12 mouse cellular contexts compared by ENCODE assay signal in genomic region chr16:4540064-4540775, GRCm38 (mm10). TPM values are rescaled to one million over a fixed set of nuclear protein-coding genes. Genes with fewer than 3 reads are reported as not detected.
DNase-seq lines count a peak whose midpoint lies in the region; ATAC-seq and TF ChIP-seq lines count a peak whose summit lies in the region.
"Had no signal": no experiment of that assay in that cellular context is flagged by ENCODE, and none has a peak within 500 bp of the region (broad histone marks: within the 10 kb centered on the region; RNA-seq: fewer than 3 reads in every experiment).

No protein-coding gene starts in this region.

- H3K4me2 ChIP-seq in forebrain, embryonic 15.5 days (replicated peaks), result no peak overlapping the region
- H3K4me2 ChIP-seq in stomach, postnatal 0 days (replicated peaks; ENCODE audit: low read depth), result no peak overlapping the region

- 53% methylated on average over 12 of the region's 12 CpGs for WGBS in forebrain, embryonic 15.5 days
- 87% methylated on average over 12 of the region's 12 CpGs for WGBS in stomach, postnatal 0 days

- no peak overlapping the region for H3K9ac ChIP-seq in forebrain, embryonic 15.5 days (replicated peaks)
- no peak overlapping the region for H3K9ac ChIP-seq in stomach, postnatal 0 days (ENCODE audit: low read length)

- no peaks in the 10 kb centered on the region for H3K27me3 ChIP-seq in megakaryocyte, embryonic 14.5 days (replicated peaks)
- no peaks in the 10 kb centered on the region for H3K27me3 ChIP-seq in forebrain, embryonic 15.5 days
- no peaks in the 10 kb centered on the region for H3K27me3 ChIP-seq in stomach, postnatal 0 days (ENCODE audit: control insufficient read depth, insufficient read depth, low read length)

- no peaks in the 10 kb centered on the region for H3K9me3 ChIP-seq in megakaryocyte, embryonic 14.5 days
- no peaks in the 10 kb centered on the region for H3K9me3 ChIP-seq in forebrain, embryonic 15.5 days
- no peaks in the 10 kb centered on the region for H3K9me3 ChIP-seq in stomach, postnatal 0 days (ENCODE audit: control insufficient read depth, low read length)

- no peak for DNase-seq in gastrocnemius, adult 2 months
- DNase-seq in gastrocnemius, postnatal 10 days, result no peak
- no peak for DNase-seq in stomach, postnatal 0 days (ENCODE audit: low spot score)
- DNase-seq in adrenal gland, postnatal 4 days (ENCODE audit: low spot score in 2 of 2), result no peak
- DNase-seq in natural killer cell, adult 2 months (ENCODE audit: low spot score in 2 of 2), result no peak
- DNase-seq: adrenal gland, adult 8-10 months; cerebellum, adult 8-10 months; kidney, postnatal 10 days had no signal

- H3K4me1 ChIP-seq in megakaryocyte, embryonic 14.5 days, result peaks cover 60% of the 10 kb centered on the region
- H3K4me1 ChIP-seq in forebrain, embryonic 15.5 days, result peaks cover 33% of the 10 kb centered on the region
- no peaks in the 10 kb centered on the region for H3K4me1 ChIP-seq in stomach, postnatal 0 days (replicated peaks; ENCODE audit: control insufficient read depth, insufficient read depth)

- no peak for ATAC-seq in megakaryocyte, adult 5-6 weeks (ENCODE audit: poor library complexity, severe bottlenecking)
- peak; percentile 63 for ATAC-seq in forebrain, embryonic 15.5 days (replicated peaks)
- no peak for ATAC-seq in stomach, postnatal 0 days (ENCODE audit: low FRiP score, low TSS enrichment)

- intact Hi-C loops in gastrocnemius, adult 2 months (cut with DNase I), result loop anchor here (2.0 to 5.0 kb wide), 2 partner anchors 118 to 223 kb away; partner anchors contain the start of gene Adcy9

- no peak for TF ChIP-seq EP300 in stomach, postnatal 0 days (optimal IDR thresholded peaks at IDR 0.05)

- TF ChIP-seq CTCF in gastrocnemius, adult 2 months (IDR thresholded peaks at IDR 0.05), result peak; percentile 13; the same call in 1 of the 2 replicates
- peak; percentile 37 for TF ChIP-seq CTCF in stomach, postnatal 0 days (IDR thresholded peaks at IDR 0.05; ENCODE audit: low read depth)

- no peak overlapping the region for H3K4me3 ChIP-seq in gastrocnemius, adult 2 months
- peak overlapping the region; percentile 33 for H3K4me3 ChIP-seq in megakaryocyte, embryonic 14.5 days (replicated peaks)
- 0 out of 2 replicates have a peak overlapping the region, but pooled peaks have one; percentile 3 for H3K4me3 ChIP-seq in forebrain, embryonic 15.5 days
- H3K4me3 ChIP-seq in stomach, postnatal 0 days (ENCODE audit: low read depth, low read length), result no peak overlapping the region

- peaks cover 9% of the 10 kb centered on the region for H3K36me3 ChIP-seq in megakaryocyte, embryonic 14.5 days (replicated peaks; ENCODE audit: low read length)
- peaks cover 4% of the 10 kb centered on the region; the same call in 1 of the 2 replicates for H3K36me3 ChIP-seq in forebrain, embryonic 15.5 days
- H3K36me3 ChIP-seq in stomach, postnatal 0 days (ENCODE audit: control insufficient read depth, insufficient read depth, low read length), result no peaks in the 10 kb centered on the region

- no peak overlapping the region for H3K27ac ChIP-seq in gastrocnemius, adult 2 months
- 0 out of 2 replicates have a peak overlapping the region, but pooled peaks have one; percentile 9 for H3K27ac ChIP-seq in forebrain, embryonic 15.5 days (replicated peaks)
- no peak overlapping the region for H3K27ac ChIP-seq in stomach, postnatal 0 days (replicated peaks)
- H3K27ac ChIP-seq: macrophage had no signal

RNA-seq across cellular contexts. Expression of gene Srl, which starts 1.4 kb away (rescaled TPM):
- total RNA-seq in gastrocnemius, adult 2 months (2021), result 1,000 to 10,000 TPM; 1,026 to 1,225 TPM
- total RNA-seq in gastrocnemius, postnatal 10 days (2021), result 1,000 to 10,000 TPM; 1,275 to 1,445 TPM
- 0.03 TPM in 1 of 2 replicates, not detected in the other for polyA plus RNA-seq in megakaryocyte, embryonic 14.5 days (2012; ENCODE audit: insufficient read depth, low replicate concordance)
- 2.9 and 3.1 TPM in 2 replicates for total RNA-seq in megakaryocyte, adult 5-6 weeks (2015)
- total RNA-seq in megakaryocyte, adult 5-6 weeks (2017), result 1.8 and 10.9 TPM in 2 replicates
- 40.1 and 40.2 TPM in 2 replicates for polyA plus RNA-seq in forebrain, embryonic 15.5 days (2015; fragmentation: Nextera tagmentation; extraction: Ambion mirVana)
- 2.8 and 3.1 TPM in 2 replicates for polyA plus RNA-seq in stomach, postnatal 0 days (2015; fragmentation: Nextera tagmentation; extraction: Ambion mirVana)
- 10 to 100 TPM; 21.8 to 42.0 TPM for total RNA-seq in adrenal gland, postnatal 4 days (2021)

RNA-seq across cellular contexts. Expression of gene Tfap4, which starts 19.4 kb away (rescaled TPM):
- total RNA-seq in gastrocnemius, adult 2 months (2021), result 1 to 10 TPM; 3.0 to 5.1 TPM
- 1 to 10 TPM; 6.6 to 6.9 TPM for total RNA-seq in gastrocnemius, postnatal 10 days (2021)
- polyA plus RNA-seq in megakaryocyte, embryonic 14.5 days (2012; ENCODE audit: insufficient read depth, low replicate concordance), result 27.6 and 46.2 TPM in 2 replicates
- 10.1 and 11.1 TPM in 2 replicates for total RNA-seq in megakaryocyte, adult 5-6 weeks (2015)
- total RNA-seq in megakaryocyte, adult 5-6 weeks (2017), result 12.6 and 12.8 TPM in 2 replicates
- polyA plus RNA-seq in forebrain, embryonic 15.5 days (2015; fragmentation: Nextera tagmentation; extraction: Ambion mirVana), result 14.3 and 15.2 TPM in 2 replicates
- polyA plus RNA-seq in stomach, postnatal 0 days (2015; fragmentation: Nextera tagmentation; extraction: Ambion mirVana), result 8.9 and 10.6 TPM in 2 replicates
- 10 to 100 TPM; 16.6 to 19.2 TPM for total RNA-seq in adrenal gland, postnatal 4 days (2021)

RNA-seq across cellular contexts. Expression of gene Glis2, which starts 54.3 kb away (rescaled TPM):
- 1 to 10 TPM; 5.2 to 6.9 TPM for total RNA-seq in gastrocnemius, adult 2 months (2021)
- 10 to 100 TPM; 22.2 to 32.3 TPM for total RNA-seq in gastrocnemius, postnatal 10 days (2021)
- 0.62 and 2.0 TPM in 2 replicates for polyA plus RNA-seq in megakaryocyte, embryonic 14.5 days (2012; ENCODE audit: insufficient read depth, low replicate concordance)
- total RNA-seq in megakaryocyte, adult 5-6 weeks (2015), result 0.80 TPM in 2 replicates
- total RNA-seq in megakaryocyte, adult 5-6 weeks (2017), result 0.28 and 0.51 TPM in 2 replicates
- polyA plus RNA-seq in forebrain, embryonic 15.5 days (2015; fragmentation: Nextera tagmentation; extraction: Ambion mirVana), result 11.0 and 14.6 TPM in 2 replicates
- polyA plus RNA-seq in stomach, postnatal 0 days (2015; fragmentation: Nextera tagmentation; extraction: Ambion mirVana), result 11.6 and 11.7 TPM in 2 replicates
- total RNA-seq in adrenal gland, postnatal 4 days (2021), result 10 to 100 TPM; 66.0 to 77.7 TPM

Comparison
In these comparisons a context has a peak if more than half of its experiments do, and no peak if none do; other contexts are left out.
1. H3K4me3 ChIP-seq: peak in megakaryocyte, embryonic 14.5 days (single experiment) and forebrain, embryonic 15.5 days (single experiment); none in gastrocnemius, adult 2 months (single experiment) and stomach, postnatal 0 days (single experiment).
2. RNA of gene Srl, which starts 1.4 kb away (total RNA-seq): 1,275 to 1,445 TPM in gastrocnemius, postnatal 10 days and 1,026 to 1,225 TPM in gastrocnemius, adult 2 months; 21.8 to 42.0 TPM in adrenal gland, postnatal 4 days and 1.8 to 10.9 TPM in megakaryocyte, adult 5-6 weeks; every median in the first group is over 10 times any median in the second.